Mouse (Mus musculus): ENCODE results near the gene Hlf.

Gene Hlf

GRCm38 (mm10) chr11:90345746-90346145 is 44.9 kb downstream of the Hlf start:
- in situ Hi-C loops (cut with MboI; ENCODE audit: unreplicated experiment in 2 of 2), result no loop called here

DNA sequence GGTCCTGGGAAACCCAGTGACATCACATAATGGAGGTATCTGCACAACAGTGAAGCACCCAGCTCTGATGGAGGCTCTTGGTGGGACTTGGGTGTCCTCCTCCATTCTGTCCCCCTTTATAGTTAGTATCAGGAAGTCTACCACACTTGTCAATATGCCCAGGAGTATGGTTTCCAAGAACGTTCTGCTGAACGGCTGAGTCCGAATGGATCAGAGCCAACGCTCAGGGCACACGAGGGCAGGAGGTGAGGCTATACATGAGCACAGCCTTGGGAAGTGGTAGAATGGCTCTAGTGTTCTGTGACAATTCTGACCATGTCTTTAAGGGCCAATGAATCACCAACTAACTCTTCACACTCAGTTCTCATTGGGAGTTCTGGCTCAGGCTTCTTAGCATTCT is 47.8 kb downstream of the Hlf start:
- in situ Hi-C loops (cut with MboI; ENCODE audit: unreplicated experiment in 2 of 2), result no loop called here

DNA sequence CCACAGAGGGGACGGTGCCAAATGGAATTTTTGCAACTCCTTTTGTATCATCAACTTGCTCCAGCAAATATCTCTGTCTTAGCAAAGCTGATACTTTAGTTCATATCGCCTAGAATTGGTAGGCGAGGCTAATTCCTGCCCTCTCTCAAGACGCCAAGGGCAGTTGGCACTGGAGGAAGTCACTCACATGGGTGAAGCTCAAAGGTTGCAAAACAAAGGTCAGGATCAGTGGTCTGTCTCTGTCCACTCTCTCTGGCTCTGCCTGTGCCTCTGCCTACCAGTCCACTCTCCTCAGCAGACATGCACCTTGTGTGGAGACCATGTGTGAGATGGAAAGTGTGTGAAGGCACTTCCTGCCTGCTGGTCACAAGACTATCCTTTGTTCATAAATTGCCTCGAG is 48.4 kb downstream of the Hlf start:
- in situ Hi-C loops (cut with MboI; ENCODE audit: unreplicated experiment in 2 of 2), result no loop called here

GRCm38 (mm10) chr11:90340836-90341235 is 49.9 kb downstream of the Hlf start:
- in situ Hi-C loops (cut with MboI; ENCODE audit: unreplicated experiment in 2 of 2), result no loop called here

DNA sequence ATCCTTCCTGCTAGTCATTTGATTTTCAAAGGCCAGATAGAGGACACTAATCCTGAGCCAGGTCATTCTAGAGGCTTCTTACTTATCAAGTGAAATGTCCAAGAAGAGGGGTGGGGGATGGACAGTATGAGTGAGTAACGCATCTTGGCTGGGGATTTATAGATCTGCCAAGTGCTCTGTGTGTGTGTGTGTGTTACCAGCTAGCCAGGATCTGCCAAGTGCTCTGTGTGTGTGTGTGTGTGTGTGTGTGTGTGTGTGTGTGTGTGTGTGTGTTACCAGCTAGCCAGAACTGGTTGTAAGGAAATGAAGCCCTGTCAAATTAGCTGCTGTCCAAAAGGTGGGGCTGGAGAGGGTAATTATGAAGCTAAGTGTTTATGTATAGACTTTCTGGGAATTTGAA is 55.9 kb downstream of the Hlf start:
- in situ Hi-C loops (cut with MboI; ENCODE audit: unreplicated experiment in 2 of 2), result no loop called here

GRCm38 (mm10) chr11:90332737-90333136 is 58.0 kb downstream of the Hlf start:
- in situ Hi-C loops (cut with MboI; ENCODE audit: unreplicated experiment in 2 of 2), result no loop called here

DNA sequence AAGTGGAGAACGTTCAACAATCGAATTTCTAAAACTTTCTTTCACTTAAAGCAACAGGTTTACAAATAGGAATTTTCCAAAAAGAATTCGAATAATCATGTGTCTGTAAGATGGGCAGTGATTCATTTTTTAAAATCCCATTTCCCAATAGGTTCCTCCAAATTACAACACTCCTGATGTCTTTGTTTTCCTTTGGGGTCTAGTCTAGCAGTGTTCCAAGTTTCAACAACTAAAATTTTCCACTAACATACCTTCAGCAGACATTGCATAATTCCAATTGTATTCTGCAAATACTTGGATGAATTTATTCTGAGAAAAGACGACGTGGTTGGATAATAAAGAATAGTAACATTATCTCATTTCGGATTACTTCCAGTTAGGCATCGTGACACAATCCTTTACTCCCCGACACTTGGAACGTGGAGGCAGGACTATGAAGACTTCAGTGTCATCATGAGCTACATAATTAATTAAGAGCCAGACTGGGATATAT is 60.4 kb downstream of the Hlf start:
- in situ Hi-C loops (cut with MboI; ENCODE audit: unreplicated experiment in 2 of 2), result no loop called here

GRCm38 (mm10) chr11:90326836-90327235 is 63.9 kb downstream of the Hlf start:
- in situ Hi-C loops (cut with MboI; ENCODE audit: unreplicated experiment in 2 of 2), result loop anchor here in 1 of 2 experiments (10.0 kb wide), 1 partner anchor 288 kb away; no protein-coding TSS in a partner anchor

DNA sequence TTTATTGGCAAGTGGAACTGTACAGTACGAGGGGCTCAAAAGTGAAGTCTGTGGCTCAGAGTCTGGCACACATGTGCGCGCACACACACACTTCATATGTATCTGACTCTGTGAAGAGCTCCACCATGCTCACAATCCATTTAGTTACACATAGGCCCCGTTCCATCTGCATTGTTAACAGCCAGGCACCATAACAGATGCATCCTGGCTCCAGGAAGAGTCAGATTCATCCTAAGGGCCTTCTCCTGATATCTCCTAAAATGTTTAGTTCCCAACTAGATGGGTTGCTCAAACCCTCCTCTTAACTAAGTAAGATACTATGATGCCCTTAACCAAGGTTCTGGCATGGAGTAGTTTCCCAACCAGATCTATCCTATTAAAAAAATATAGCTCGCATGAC is 64.5 kb downstream of the Hlf start:
- in situ Hi-C loops (cut with MboI; ENCODE audit: unreplicated experiment in 2 of 2), result loop anchor here in 1 of 2 experiments (10.0 kb wide), 1 partner anchor 289 kb away; no protein-coding TSS in a partner anchor

DNA sequence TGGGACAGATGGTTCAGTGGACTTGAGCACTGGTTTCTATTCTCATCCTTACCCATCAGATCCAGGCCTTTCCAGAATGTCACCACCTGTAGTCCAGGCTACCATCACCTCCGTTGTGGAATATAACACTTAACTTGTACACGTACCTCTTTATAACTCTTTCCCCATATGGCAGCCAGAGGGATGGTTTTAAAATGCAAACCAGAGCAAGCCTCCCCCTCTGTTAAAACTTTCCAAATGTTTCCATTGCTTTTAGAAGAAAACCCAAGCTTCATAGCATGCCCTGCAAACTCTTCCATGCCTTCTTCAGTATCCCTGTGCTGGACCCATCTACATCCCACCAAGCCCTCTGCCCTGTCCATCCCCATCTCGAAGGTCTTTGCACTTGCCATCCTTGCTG is 66.1 kb downstream of the Hlf start:
- in situ Hi-C loops (cut with MboI; ENCODE audit: unreplicated experiment in 2 of 2), result loop anchor here (5.0 to 10.0 kb wide), 2 partner anchors 290 to 293 kb away; no protein-coding TSS in a partner anchor

DNA sequence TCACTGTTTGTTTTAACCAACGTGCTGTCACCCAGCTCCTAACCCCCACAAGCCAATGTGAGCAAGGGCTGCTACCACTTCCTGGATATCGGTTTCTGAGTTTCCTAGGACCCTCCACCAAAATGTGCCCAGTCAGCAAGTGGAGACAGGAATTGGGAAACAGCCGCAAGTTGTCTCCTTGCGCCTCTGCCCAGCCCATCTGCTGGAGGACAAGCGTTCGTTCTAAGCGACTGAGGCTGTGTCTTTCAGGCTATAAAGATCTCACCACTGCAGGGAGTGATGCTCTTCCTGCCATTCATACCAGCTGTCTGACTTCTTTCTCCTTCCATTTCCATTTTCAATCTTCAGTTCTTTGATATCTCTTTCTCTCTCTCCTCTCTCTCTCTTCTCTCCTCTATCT is 69.8 kb downstream of the Hlf start:
- in situ Hi-C loops (cut with MboI; ENCODE audit: unreplicated experiment in 2 of 2), result loop anchor here (5.0 to 10.0 kb wide), 2 partner anchors 294 to 296 kb away; no protein-coding TSS in a partner anchor

DNA sequence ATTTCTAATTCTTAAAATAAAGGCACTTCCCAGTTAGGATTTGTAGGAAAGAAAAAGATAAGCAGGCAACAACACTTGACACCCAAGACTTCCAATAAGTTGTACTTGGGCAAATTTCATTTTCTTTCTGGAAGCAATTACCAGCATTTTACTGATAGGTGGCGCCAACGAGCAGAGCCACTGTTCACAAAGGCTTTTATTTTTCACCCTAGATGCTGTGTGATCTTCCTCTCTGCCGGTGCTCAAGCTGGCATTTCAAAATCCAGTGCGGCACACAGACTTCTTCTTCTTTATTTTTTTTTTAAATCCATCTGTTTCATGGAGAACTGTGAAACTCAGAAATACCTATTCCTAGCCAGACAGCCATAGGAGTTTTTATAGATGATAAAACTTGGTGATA is 73.2 kb downstream of the Hlf start:
- in situ Hi-C loops (cut with MboI; ENCODE audit: unreplicated experiment in 2 of 2), result no loop called here

DNA sequence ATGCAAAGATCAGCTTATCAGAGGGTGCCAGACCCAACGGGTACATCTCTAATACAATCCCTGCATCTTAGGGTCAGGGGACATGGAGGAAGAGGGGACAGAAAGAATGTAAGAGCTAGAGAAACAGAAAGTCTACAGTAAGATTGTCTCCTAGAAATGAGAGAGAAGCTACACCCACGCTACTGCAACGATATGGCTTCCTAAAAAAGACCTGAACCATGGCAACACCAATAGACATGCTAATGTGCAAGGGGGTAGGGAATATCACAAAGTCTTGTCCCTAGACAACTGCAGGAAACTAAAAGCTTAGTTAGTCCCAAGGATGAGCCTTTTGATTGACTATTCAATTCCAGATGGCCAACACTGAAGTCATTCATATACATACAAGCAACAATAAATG is 76.1 kb downstream of the Hlf start:
- in situ Hi-C loops (cut with MboI; ENCODE audit: unreplicated experiment in 2 of 2), result no loop called here

GRCm38 (mm10) chr11:90306993-90307392 is 83.7 kb downstream of the Hlf start:
- in situ Hi-C loops (cut with MboI; ENCODE audit: unreplicated experiment in 2 of 2), result loop anchor here (10.0 kb wide), 2 partner anchors 112 to 122 kb away; partner anchors contain the start of gene Gm45716 (in 1 of the 2)

DNA sequence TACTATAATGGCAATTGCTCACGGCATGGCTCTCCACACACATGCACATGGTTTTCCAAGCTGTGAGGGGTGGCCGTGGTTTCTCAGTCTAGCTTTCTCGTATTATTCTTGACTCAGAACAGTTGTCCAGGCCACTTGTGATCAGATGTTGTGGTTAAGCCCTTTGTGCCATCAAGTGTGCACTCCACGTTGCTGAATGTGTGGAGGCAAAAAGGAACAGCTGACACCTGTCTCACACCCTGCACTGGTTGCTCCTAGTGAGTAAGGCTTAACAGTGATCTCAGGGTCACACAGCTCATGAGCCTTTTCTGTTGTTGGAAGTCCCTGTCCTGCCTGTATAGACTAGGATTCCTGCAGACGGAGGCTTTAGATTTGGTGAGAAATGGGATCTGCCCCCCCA is 84.6 kb downstream of the Hlf start:
- in situ Hi-C loops (cut with MboI; ENCODE audit: unreplicated experiment in 2 of 2), result loop anchor here (10.0 kb wide), 2 partner anchors 111 to 121 kb away; partner anchors contain the start of gene Gm45716 (in 1 of the 2)

DNA sequence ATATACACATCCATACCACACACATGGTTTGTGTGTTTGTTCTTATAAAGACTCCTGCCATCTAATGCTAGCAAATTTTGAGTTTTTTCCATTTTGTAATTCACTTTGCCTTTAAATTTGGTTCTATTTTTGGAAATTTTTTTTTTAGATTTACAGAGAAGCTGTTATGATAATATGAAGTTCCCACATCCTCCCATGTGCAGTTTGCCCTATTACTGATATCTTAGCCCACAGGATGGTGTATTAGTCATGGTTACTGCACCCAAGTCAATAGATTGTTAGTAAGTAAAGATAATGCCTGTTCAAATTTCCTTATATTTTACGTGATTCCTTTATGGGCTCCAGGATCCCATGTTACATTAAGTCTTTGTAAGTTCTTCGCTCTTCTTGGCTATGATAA is 96.1 kb downstream of the Hlf start:
- in situ Hi-C loops (cut with MboI; ENCODE audit: unreplicated experiment in 2 of 2), result no loop called here

DNA sequence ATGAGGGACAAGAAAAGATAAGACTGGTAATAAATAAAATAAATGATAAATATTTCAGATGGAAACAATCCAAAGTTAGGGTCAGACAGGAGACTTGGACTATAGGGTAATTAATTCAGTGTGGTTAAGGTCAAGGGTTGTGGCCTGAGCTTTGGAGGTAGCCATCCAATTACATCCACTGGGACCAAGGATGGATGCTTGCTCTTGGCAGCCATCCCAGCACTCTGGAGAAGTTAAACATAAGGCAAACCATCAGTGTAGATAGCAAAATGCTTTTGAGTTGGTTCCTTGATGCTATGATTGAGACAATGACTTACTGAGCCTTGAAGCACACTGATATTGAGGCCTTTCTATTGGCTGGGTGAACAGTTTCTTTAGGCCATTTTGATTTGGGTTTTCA is 97.9 kb downstream of the Hlf start:
- in situ Hi-C loops (cut with MboI; ENCODE audit: unreplicated experiment in 2 of 2), result no loop called here

- in situ Hi-C loops (cut with MboI; ENCODE audit: unreplicated experiment in 2 of 2), result no loop called here
These were observed 99.5 kb downstream of the Hlf start for GRCm38 (mm10) chr11:90291156-90291555.

GRCm38 (mm10) chr11:90286550-90287154 is 104.0 kb downstream of the Hlf start:
- in situ Hi-C loops (cut with MboI; ENCODE audit: unreplicated experiment in 2 of 2), result no loop called here
